8 mouse cellular contexts compared by ENCODE assay signal in the genomic region with DNA sequence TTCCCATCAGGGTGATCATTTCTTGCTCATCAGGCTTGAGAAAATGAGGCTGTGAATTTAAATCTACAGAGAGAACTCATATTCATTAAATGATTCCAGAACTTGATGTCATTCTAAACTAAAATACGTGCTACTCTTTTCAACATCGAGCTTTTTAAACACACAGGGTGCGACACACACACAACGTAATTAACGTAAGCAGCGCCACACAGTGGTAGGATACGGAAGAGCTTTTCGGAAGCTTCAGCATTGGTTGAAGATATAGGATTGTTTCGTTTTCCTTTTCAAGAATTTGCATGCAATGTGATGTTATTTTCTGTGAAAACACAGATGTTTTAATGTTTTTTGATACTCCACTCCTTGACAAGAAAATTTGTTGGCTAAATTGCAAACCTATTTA.
DNase-seq lines count a peak whose midpoint lies in the region; ATAC-seq lines count a peak whose summit lies in the region.

No protein-coding gene starts in this region.

- WGBS in heart, embryonic 11.5 days (ENCODE audit: insufficient replicate concordance), result 11% methylated on average over 9 of the region's 9 CpGs
- 9% methylated on average over 9 of the region's 9 CpGs for WGBS in embryonic facial prominence, embryonic 11.5 days
- 6% methylated on average over 9 of the region's 9 CpGs for WGBS in hindbrain, embryonic 13.5 days

- H3K4me2 ChIP-seq in heart, embryonic 11.5 days, result no peak overlapping the region
- no peak overlapping the region for H3K4me2 ChIP-seq in embryonic facial prominence, embryonic 11.5 days (ENCODE audit: low read depth, low read length)
- no peak overlapping the region for H3K4me2 ChIP-seq in hindbrain, embryonic 13.5 days

- H3K4me1 ChIP-seq in heart, embryonic 11.5 days (ENCODE audit: control insufficient read depth, insufficient read depth, low read length), result no peaks in the 10 kb centered on the region
- H3K4me1 ChIP-seq in embryonic facial prominence, embryonic 11.5 days (ENCODE audit: control insufficient read depth, insufficient read depth, low read length), result no peaks in the 10 kb centered on the region
- no peaks in the 10 kb centered on the region for H3K4me1 ChIP-seq in hindbrain, embryonic 13.5 days (replicated peaks)

- H3K27me3 ChIP-seq in heart, embryonic 11.5 days (ENCODE audit: control insufficient read depth, insufficient read depth, low read length), result no peaks in the 10 kb centered on the region
- H3K27me3 ChIP-seq in embryonic facial prominence, embryonic 11.5 days (ENCODE audit: control insufficient read depth, insufficient read depth, low read length), result no peaks in the 10 kb centered on the region
- no peaks in the 10 kb centered on the region for H3K27me3 ChIP-seq in hindbrain, embryonic 13.5 days

- no peak overlapping the region for H3K4me3 ChIP-seq in heart, embryonic 11.5 days (ENCODE audit: low read depth, low read length)
- no peak overlapping the region for H3K4me3 ChIP-seq in embryonic facial prominence, embryonic 11.5 days (ENCODE audit: low read depth, low read length)
- no peak overlapping the region for H3K4me3 ChIP-seq in hindbrain, embryonic 13.5 days

- H3K27ac ChIP-seq in heart, embryonic 11.5 days (ENCODE audit: low read depth, low read length), result no peak overlapping the region
- no peak overlapping the region for H3K27ac ChIP-seq in embryonic facial prominence, embryonic 11.5 days (replicated peaks; ENCODE audit: low read depth, low read length)
- H3K27ac ChIP-seq in hindbrain, embryonic 13.5 days, result no peak overlapping the region

- H3K36me3 ChIP-seq in heart, embryonic 11.5 days (ENCODE audit: control insufficient read depth, insufficient read depth, low read length), result no peaks in the 10 kb centered on the region
- H3K36me3 ChIP-seq in embryonic facial prominence, embryonic 11.5 days (replicated peaks; ENCODE audit: control insufficient read depth, insufficient read depth, low read depth, low read length), result no peaks in the 10 kb centered on the region
- H3K36me3 ChIP-seq in hindbrain, embryonic 13.5 days, result no peaks in the 10 kb centered on the region

- H3K9ac ChIP-seq in heart, embryonic 11.5 days (ENCODE audit: low read depth, low read length), result no peak overlapping the region
- H3K9ac ChIP-seq in embryonic facial prominence, embryonic 11.5 days (replicated peaks; ENCODE audit: low read length), result no peak overlapping the region
- no peak overlapping the region for H3K9ac ChIP-seq in hindbrain, embryonic 13.5 days

- ATAC-seq in heart, embryonic 11.5 days (replicated peaks; ENCODE audit: insufficient number of reproducible peaks, low FRiP score, low TSS enrichment), result no peak
- no peak for ATAC-seq in embryonic facial prominence, embryonic 11.5 days (replicated peaks; ENCODE audit: insufficient number of reproducible peaks, low FRiP score, low TSS enrichment, low read depth)
- peak; percentile 75 for ATAC-seq in hindbrain, embryonic 13.5 days (ENCODE audit: low FRiP score)

- no peaks in the 10 kb centered on the region for H3K9me3 ChIP-seq in heart, embryonic 11.5 days (replicated peaks; ENCODE audit: control insufficient read depth, low read length)
- H3K9me3 ChIP-seq in embryonic facial prominence, embryonic 11.5 days (replicated peaks; ENCODE audit: control insufficient read depth, low read length), result no peaks in the 10 kb centered on the region
- H3K9me3 ChIP-seq in hindbrain, embryonic 13.5 days, result no peaks in the 10 kb centered on the region

- DNase-seq in heart, adult 8-10 months (ENCODE audit: low spot score), result peak; percentile 13
- DNase-seq in adrenal gland, adult 8-10 months, result peak; percentile 2
- peak; percentile 87 for DNase-seq in embryonic facial prominence, embryonic 11.5 days (ENCODE audit: low spot score)
- peak; percentile 44 to 79 for DNase-seq in layer of hippocampus, postnatal 25 days (ENCODE audit: extremely low spot score in 1 of 2, low spot score in 1 of 2)
- peak; percentile 68 for DNase-seq in mesoderm, embryonic 11.5 days (ENCODE audit: low read depth, low spot score)
- DNase-seq in right cerebral cortex, postnatal 4 days, result peak; percentile 78

Comparison
In these comparisons a context has a peak if more than half of its experiments do, and no peak if none do; other contexts are left out.
1. DNase-seq: peak in every context shown above with its lines; median percentile 87 in embryonic facial prominence, embryonic 11.5 days; 78 in right cerebral cortex, postnatal 4 days; 68 in mesoderm, embryonic 11.5 days; 62 in layer of hippocampus, postnatal 25 days; 13 in heart, adult 8-10 months; 2 in adrenal gland, adult 8-10 months.